Mouse (Mus musculus) embryo, embryonic 10 days (tissue): ENCODE data around the gene Fgf14.
"Not testable (repeated sequence)": the region's sequence is repeated elsewhere in the genome, so short reads cannot be mapped to it uniquely, and the experiment has no call there.

Source experiments
- DNase-seq: peaks from one replicate; pipeline ENCODE4 v3.0.0-alpha.2; 2015; ENCODE audit warnings: low spot score

Gene Fgf14

GRCm38 (mm10) chr14:124676506-124677177 lies at the start of gene Fgf14:
Gene Fgf14, minus strand, starts transcription at chr14:124677127.
- DNase-seq: peak; percentile 7

GRCm38 (mm10) chr14:124677379-124677778 lies 452 bp upstream of the Fgf14 start:
- peak; percentile 87 for DNase-seq

GRCm38 (mm10) chr14:124675654-124676505 lies 1.0 kb downstream of the Fgf14 start:
- peak; percentile 33 for DNase-seq

- peak; percentile 40 for DNase-seq
Measured at GRCm38 (mm10) chr14:124675142-124675653, 1.7 kb downstream of the Fgf14 start.

- DNase-seq: peak; percentile 6
Measured at GRCm38 (mm10) chr14:124674536-124675141, 2.3 kb downstream of the Fgf14 start.

GRCm38 (mm10) chr14:124669739-124670138 lies 7.2 kb downstream of the Fgf14 start:
- DNase-seq: peak; percentile 97

GRCm38 (mm10) chr14:124642822-124643221 lies 34.1 kb downstream of the Fgf14 start:
- DNase-seq: no peak

GRCm38 (mm10) chr14:124634881-124635280 lies 42.0 kb downstream of the Fgf14 start:
- DNase-seq: no peak

GRCm38 (mm10) chr14:124613473-124613872 lies 63.5 kb downstream of the Fgf14 start:
- no peak for DNase-seq

GRCm38 (mm10) chr14:124606036-124606711 lies 70.8 kb downstream of the Fgf14 start:
- DNase-seq: no peak

- no peak for DNase-seq
Measured at GRCm38 (mm10) chr14:124605031-124605743, 71.7 kb downstream of the Fgf14 start.

- DNase-seq: no peak
Measured at GRCm38 (mm10) chr14:124576571-124576970, 100.4 kb downstream of the Fgf14 start.

- DNase-seq: no peak
Measured at GRCm38 (mm10) chr14:124575130-124575885, 101.6 kb downstream of the Fgf14 start.

- DNase-seq: no peak
Measured at GRCm38 (mm10) chr14:124566445-124566844, 110.5 kb downstream of the Fgf14 start.

GRCm38 (mm10) chr14:124561544-124561943 lies 115.4 kb downstream of the Fgf14 start:
- DNase-seq: no peak

GRCm38 (mm10) chr14:124536106-124536505 lies 140.8 kb downstream of the Fgf14 start:
- DNase-seq: no peak

- not testable (repeated sequence) for DNase-seq
Measured at GRCm38 (mm10) chr14:124535376-124535775, 141.6 kb downstream of the Fgf14 start.

- DNase-seq: no peak
Measured at GRCm38 (mm10) chr14:124532051-124532450, 144.9 kb downstream of the Fgf14 start.

GRCm38 (mm10) chr14:124512009-124512408 lies 164.9 kb downstream of the Fgf14 start:
- no peak for DNase-seq

- no peak for DNase-seq
Measured at GRCm38 (mm10) chr14:124488971-124489370, 188.0 kb downstream of the Fgf14 start.

GRCm38 (mm10) chr14:124485261-124485660 lies 191.7 kb downstream of the Fgf14 start:
- no peak for DNase-seq
